Mouse (Mus musculus) gonadal fat pad, adult 2 months (tissue): ENCODE measurements around the gene Samd8. TPM values are rescaled to one million over a fixed set of nuclear protein-coding genes. Genes with fewer than 3 reads are reported as not detected.

Experiments
- DNase-seq: peaks from one replicate; pipeline ENCODE4 v3.0.0-alpha.2; 2012; ENCODE audit warnings: low read depth
- polyA plus RNA-seq: library from polyadenylated mRNA; depleted of rRNA; stranded (reverse); fragments of >200 nt; gene quantifications from 2 replicates; pipeline ENCODE4 v1.2.3, GENCODE M21; 2012; rRNA removed

Samd8 gene
- polyA plus RNA-seq, 1 experiment = 16.8 TPM

- DNase-seq = no peak
Measured at GRCm38 (mm10) chr14:21825786-21826491, 75.6 kb downstream of the Samd8 start.

GRCm38 (mm10) chr14:21830876-21831767 lies 80.8 kb downstream of the Samd8 start:
- DNase-seq = no peak

DNA sequence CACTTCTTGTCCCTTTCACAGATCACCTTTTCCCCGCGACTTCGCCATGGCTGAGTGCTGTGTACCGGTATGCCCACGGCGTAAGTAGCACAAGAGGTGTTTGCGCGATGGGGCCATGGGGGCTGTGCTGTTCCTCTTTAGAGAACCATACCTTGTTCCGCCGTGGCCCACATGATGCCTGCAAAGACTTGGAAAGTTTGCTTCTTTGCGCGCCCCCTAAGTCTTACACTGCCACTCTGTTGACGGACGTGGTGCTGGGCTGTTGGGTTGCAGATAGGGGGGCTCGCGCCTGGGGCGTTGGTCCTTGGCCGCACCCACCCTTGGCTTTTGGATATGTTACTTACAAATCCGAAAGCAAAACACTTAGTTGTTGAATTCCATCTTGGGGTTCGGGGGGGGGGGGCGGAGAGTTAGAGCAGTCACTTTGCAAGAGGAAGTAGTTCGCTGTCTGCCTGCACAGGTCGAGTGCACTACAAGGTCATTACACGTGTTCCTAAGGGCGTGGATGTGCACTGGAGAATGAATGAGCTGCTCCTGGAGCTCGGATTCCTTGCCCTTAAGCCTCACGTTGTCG lies 81.6 kb downstream of the Samd8 start:
- no peak for DNase-seq

DNA sequence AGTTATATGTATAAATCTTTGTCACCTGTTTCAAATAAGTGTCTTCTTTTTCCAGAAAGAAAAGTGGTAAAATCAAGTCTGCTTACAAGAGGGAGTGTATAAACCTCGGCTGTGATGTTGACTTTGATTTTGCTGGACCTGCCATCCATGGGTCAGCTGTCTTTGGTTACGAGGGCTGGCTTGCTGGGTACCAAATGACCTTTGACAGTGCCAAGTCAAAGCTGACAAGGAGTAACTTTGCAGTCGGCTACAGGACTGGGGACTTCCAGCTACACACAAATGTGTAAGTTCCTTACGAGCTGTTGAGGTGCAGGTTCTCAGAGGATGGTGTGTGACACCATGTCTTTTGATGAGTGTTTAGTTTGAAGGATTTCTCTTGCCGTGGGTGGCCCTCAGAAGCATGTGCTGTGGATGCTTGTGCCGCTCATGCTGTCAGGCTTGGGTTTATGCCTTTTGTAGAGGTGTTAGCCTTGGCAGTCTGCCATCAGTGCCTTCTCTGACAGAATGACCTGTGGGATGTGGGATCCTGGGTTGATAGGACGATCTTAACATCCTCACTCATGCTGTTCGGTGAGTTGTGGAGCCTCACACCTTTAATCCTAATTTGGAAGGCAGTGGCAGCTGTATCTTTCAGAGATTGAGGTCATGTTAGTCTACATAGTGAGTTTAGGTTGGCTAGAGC lies 88.1 kb downstream of the Samd8 start:
- no peak for DNase-seq

DNA sequence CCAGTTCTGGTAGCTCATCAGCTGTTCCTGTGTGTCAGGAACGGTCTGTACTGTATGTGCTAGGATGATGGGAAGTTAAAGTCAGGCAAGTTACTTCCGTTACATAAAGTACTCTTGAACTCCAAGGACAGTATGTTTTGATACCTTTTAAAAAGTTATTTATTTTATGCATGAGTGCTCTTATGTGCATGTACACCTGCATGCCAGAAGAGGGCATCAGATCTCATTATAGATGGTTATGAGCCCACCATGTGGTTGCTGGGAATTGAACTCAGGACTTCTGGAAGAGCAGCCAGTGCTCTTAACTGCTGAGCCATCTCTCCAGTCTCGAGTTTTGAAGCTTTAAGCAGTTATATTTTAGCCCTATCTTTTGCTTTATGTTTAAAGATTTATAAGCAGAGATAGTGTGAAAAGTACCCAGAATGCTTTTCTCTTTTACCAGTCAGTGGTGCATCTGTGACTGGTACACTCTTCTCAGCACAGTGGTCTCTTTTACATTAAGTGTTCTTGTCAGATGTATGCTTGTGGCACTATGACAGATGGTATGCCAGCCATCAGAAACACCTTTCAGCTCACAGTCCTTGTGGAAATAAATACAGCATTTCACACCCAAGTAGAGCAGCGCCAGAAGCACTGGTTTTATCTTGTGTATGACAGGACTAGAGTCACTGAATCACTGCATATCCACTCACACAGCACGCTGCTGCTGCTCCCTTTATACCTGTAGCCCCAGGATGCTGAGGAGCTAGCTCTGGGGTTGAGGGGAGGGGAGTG lies 91.7 kb downstream of the Samd8 start:
- DNase-seq = no peak

- DNase-seq = no peak
Measured at GRCm38 (mm10) chr14:21843263-21843662, 92.9 kb downstream of the Samd8 start.

- DNase-seq = no peak
Measured at GRCm38 (mm10) chr14:21846827-21847380, 96.6 kb downstream of the Samd8 start.

- DNase-seq = no peak
Measured at GRCm38 (mm10) chr14:21847381-21848165, 97.2 kb downstream of the Samd8 start.

Other genes with a start within 250 kb of the Samd8 start
- 0.22 TPM in 1 of 2 replicates, not detected in the other for gene Dupd1, start 36.0 kb upstream of the Samd8 start, polyA plus RNA-seq
- gene Dusp13, start 650 bp downstream of the Samd8 start, polyA plus RNA-seq = 2.2 and 3.5 TPM in 2 replicates
- 158 and 180 TPM in 2 replicates for gene Vdac2, start 74.7 kb downstream of the Samd8 start, polyA plus RNA-seq
- gene Comtd1, start 98.4 kb downstream of the Samd8 start, polyA plus RNA-seq = 29.8 and 37.6 TPM in 2 replicates
- gene Zfp503, start 239.1 kb downstream of the Samd8 start, polyA plus RNA-seq = 30.9 and 43.6 TPM in 2 replicates